Mouse (Mus musculus): ENCODE measurements around the gene Slc2a2.

- TF ChIP-seq CTCF (IDR thresholded peaks at IDR 0.05; ENCODE audit: insufficient read depth, low read depth, low read length) (no peak), POLR2A (IDR thresholded peaks at IDR 0.05; ENCODE audit: insufficient read depth, low read depth, low read length) (no peak)
These were observed 2.9 kb upstream of the Slc2a2 start for GRCm38 (mm10) chr3:28694811-28695210.

Measured in olfactory bulb, adult 2 months (tissue).